Mouse (Mus musculus) retina, postnatal 1 day (tissue): Measurements from ENCODE around the gene Dmkn.
"Not testable (repeated sequence)": the region's sequence is repeated elsewhere in the genome, so short reads cannot be mapped to it uniquely, and the experiment has no call there.

Experiments used
- DNase-seq: peaks from one replicate; pipeline ENCODE4 v3.0.0-alpha.2; 2012

Dmkn gene

DNA sequence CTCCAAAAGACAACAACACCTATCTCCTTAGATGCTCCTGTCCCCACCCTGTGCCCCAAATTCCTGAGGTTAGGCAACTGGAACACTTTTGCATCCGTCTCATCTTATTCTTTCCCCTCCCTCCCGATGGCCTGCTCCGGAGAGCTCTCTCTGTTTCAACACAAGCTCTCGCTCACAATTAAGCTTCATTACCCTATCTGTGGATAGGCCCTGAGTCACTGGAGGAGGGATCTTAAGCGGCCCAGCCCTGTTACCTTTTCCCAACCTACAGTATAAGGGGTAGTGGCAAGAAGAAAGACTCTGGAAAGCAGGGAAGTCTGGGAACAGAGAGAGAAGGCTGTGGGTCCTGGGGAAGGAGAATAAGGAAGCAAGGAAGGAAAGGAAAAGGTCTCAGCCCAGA is at the start of gene Dmkn:
Gene Dmkn, plus strand, starts transcription at position 301 of the 400 bp plus-strand sequence.
- no peak for DNase-seq

DNA sequence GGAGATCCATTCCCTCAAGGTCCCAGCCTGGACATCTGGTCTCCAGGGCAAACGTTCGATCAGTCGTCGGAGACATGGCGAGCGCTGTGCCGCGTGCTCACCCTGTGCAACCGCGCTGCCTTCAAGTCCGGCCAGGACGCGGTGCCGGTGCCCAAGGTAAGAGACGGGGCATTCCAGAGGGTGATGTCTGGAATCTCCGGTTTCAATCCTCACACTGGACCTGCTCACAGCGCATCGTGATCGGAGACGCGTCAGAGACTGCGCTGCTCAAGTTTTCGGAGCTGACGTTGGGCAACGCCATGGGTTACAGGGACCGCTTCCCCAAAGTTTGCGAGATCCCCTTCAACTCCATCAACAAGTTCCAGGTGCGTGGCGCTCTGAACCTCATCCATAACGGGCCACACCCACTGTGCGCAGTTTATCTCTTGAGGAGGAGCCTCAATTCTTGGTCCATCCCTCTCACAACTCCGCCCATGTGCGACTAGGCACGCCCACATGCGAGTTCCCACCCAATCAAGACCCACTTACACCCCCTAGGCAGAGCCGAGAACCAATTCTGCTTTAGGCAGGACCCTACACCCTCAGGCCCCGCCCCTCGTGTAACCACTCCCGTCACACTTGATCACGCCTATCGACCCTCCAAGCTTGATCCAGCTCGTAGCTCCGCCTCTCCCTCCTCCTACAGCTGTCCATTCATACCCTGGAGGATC is 46.4 kb upstream of the Dmkn start:
- DNase-seq: peak; percentile 94

DNA sequence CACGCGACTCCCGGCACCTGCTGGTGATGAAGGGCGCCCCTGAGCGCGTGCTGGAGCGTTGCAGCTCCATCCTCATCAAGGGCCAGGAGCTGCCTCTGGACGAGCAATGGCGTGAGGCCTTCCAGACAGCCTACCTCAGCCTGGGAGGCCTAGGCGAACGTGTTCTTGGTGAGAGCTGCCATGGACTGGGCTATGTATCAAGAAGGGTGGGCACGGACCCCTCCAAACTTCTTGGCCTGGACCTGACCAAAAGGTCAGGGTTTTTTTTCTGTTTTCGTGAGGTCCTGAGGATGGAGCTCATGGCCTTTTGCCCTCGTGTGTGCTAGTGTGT is 45.9 kb upstream of the Dmkn start:
- DNase-seq: no peak

DNA sequence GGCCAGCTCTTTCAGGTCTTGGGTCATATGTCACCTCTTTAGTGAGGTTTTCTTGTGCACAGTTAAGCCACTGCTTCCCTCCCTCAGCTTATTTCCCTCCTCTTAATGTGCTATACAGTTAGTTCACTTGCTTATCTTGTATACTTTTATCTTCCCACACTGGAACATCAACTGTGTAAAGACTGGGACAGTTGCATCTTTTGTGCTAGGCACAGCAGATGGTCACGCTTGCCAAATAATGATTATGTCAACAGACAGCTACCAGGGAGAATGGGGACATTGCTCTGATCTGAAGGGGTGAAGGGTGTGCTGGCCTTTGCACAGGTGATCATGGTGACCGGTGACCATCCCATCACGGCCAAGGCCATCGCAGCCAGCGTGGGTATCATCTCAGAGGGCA is 43.9 kb upstream of the Dmkn start:
- no peak for DNase-seq

DNA sequence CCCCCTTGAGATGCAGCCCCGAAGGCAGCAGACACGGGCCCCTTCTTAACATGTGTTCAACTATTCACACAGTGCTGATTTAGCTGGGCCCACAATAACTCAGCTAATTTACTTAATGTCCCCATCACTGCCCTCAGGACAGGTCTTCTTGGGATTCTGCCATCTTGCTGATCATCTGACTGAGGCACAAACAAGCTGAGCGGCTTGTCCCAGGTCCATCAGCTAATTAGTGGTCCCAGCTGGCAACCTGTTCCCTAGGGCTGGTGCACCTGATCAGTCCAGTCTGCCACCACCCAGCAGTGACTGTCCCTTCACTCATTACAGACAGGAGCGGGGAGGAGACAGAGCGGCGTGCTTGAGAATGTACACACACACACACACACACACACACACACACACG is 42.3 kb upstream of the Dmkn start:
- peak; percentile 31 for DNase-seq

DNA sequence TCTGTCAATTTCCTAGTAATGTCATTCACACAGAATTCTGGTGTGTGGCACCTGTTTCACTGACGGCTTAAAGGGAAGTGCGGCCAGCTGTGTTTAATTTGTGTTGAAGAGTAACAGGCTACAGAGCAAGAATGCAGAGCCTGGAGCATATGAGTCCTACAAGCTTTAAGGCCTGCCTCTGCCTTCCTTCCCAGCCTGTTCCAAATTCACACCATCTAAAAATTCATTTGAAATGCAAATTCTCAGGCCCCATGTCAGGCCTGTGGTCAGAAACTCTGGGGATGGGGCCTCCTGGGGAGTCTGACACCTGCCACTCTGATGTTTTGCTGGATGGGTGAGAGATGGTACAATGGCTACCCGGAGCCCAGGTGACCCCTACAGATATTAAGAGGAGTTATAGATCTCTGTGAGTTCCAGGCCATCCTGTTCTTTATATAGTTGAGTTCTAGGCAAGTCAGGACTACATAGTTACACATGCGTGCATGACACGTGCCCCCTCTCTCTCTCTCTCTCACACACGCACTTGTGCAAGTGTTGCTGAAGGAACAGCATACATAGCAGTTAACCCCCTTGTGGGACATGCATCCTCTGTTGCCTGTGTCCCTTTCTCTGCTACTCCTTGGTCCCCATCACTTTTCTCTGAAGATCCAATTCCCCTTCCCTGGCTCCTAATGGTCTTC is 40.1 kb upstream of the Dmkn start:
- no peak for DNase-seq

DNA sequence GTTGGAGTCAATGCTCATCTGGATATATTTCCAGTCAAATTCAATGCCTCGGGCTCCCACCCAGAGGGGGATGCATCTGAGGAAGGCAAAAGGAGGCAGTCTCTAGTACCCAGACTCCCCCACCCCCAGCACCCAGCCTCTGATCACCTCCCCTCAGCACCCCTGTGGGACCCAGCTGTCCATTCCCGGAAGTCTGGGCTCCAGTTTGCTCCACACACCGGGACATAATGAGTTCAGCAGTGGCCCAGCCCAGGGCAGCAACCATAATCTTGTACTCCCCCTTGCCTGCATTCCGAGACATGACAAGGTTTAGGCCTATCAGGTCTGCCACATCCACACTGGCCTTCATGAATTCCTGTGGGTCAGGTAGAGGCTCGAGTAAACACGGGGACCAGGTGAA is 35.3 kb upstream of the Dmkn start:
- no peak for DNase-seq

DNA sequence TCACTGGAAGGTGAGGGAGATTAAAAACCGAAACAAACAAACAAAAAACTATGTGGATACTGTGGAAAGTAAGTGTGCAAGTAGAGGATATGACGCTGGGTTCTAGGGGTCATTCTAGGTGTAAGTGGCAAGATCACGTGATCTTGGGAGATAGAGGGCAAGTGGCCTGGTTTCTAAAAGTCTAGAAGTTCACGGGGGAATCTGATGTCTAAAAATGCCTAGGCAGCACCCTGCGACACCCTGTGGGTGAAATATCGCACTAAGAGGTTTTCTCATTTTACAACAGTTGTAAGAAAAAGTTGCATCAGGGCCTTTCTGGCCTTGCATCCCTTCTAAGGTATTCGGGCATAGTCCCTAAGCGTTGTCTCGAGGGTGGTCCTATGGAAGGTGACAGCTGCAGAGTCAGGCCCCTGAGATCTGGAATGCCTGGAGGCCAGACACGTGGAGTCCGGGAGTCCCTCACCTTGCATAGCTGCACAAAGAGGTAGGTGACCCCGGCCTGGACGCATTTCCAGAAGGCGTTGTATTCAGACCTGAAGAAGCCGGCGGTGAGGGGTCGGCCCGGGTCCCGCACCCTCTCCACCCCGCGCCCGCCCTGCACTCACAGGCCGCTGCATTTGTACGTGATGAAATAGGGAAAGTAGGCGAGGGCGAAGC is 34.7 kb upstream of the Dmkn start:
- no peak for DNase-seq

DNA sequence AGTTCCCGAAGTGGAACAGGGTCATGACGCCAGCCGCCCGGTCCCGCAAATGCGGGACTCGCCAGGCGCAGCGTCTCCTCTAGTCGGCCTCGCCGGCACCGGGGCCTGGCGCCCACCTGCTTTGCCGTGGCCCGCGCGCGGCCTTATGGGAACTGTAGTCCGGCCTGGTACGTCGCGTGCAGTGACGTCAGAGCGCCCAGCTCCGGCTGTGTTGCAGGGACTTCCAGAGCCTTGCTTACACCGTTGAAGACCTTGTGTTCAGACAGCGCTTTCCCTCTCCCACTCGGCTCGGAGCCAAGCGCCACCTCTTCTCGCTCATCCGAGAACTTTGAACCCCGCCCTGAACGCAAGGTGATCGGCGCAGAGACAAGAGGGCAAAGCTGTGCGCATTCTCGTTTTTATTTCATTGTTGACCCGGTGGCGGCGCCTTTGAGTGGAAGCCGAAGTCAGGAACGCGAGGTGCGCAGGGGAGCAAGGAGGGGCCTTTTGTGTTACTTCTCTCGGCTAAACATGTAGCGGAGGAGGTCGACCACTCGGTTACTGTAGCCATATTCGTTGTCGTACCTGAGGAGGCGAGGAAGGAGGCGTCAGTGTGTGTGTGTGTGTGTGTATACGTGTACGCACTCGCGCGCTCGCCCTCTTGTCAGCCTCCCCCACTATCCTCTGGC is 34.0 kb upstream of the Dmkn start, which contains the start of gene Tmem147:
Gene Tmem147, minus strand, starts transcription at position 145 of the 668 bp plus-strand sequence.
- peak; percentile 96 for DNase-seq

DNA sequence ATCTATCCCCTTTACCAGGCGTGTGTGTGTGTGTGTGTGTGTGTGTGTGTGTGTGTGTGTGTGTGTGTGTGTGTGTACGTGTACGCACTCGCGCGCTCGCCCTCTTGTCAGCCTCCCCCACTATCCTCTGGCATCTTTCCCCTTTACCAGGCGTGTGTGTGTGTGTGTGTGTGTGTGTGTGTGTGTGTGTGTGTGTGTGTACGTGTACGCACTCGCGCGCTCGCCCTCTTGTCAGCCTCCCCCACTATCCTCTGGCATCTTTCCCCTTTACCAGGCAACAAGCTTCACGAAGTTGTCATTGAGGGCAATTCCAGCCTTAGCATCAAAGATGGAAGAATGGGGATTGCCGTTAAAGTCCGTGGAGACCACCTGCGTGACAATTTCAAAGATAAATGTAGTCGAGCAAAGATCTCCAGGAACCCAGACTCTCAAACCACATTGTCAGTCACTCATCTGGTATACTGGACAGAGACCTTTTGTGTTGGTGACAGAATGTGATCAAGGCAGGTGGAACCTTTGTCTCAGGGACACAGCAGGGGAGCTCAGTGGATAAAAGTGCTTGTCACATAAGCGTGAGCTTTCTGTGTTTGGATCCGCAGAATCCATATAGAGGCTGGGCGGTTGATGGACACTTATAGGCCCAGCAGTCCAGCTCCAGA is 33.4 kb upstream of the Dmkn start:
- peak; percentile 23 for DNase-seq

DNA sequence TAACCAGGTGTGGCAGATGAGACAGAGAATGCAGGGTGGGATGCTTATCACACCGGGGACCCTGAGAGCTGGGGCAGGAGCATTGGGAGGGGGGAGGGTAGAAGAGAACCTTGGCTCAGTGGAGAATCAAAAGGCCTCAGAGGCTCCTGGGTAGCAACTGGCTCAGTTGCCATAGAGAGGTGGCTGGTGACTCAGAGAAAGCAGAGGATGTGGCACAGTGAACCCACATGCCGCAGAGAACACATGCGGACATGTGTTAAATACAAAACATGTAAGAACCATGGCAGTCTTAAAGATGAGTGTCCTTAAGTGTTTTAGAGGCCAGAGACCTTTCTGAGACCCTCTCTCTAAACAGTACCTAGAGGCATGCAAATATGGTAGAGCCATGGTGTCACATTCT is 27.3 kb upstream of the Dmkn start:
- DNase-seq: no peak

DNA sequence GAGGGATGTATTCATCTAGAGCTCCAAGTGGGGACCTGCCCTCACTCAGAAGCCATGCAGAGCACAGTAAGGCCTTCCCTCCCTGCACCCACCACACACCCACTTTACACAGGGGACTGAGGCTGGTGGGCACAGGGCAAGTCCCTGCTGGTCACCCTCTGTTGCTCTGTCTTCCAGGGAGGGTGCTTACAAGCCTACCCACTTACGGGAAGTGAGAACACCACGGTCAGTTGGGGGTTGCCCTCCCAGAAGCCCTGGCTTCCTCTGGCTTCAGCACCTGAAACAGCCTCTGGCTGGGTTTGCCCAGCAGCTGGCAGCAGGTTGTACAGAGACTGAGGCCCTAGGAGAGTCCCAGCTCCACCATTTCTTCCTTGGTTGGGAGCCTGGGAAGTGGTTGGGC is 21.0 kb upstream of the Dmkn start:
- not testable (repeated sequence) for DNase-seq

DNA sequence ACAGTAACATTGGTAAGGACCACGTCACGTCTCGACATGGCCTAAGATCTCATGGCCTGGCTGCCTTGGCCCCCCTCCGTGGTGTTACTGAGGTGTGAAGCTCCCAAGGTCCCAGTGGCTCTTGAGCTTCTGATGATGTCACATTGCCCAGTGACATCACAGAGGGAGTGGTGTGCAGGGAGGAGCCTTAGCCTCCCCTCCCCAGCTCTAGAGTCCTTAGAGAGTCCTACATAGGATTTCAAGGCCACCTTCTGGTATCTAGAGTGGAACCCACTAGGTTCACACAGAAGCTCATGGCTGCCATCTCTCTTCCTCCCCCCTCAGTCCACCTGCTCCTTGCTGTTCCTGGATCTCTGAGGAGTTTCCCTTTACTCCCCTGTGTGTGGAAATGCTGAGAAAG is 19.9 kb upstream of the Dmkn start, which contains the start of gene Gapdhs:
Gene Gapdhs, minus strand, starts transcription at position 65 of the 400 bp plus-strand sequence.
- not testable (repeated sequence) for DNase-seq

DNA sequence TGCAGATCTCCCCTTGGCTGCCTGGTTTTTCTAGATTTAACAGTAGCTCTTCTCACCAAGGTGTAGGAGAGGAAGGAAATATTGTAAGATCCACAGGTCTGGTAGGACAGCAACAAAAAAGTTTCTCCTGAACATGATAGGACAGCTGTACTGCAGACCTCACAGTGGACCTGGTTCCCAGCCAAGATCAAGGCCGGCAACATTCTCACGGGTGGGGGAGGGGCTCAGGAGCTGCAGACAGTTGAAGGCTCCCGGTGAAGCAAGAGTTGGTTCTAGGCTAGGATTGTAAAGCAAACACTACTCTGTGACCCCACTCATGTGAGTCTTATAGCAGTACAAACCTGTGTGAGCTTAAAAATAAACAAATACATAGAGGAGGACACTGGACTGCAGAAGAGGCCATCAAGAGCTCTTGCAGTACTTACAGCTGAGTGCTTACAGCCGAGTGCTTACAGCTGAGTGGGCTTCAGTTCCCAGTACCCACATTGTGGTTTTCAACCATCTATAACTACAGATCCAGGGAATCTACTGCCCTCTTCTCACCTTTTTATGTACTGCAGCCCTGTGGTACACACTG is 19.4 kb upstream of the Dmkn start:
- peak; percentile 45 for DNase-seq

DNA sequence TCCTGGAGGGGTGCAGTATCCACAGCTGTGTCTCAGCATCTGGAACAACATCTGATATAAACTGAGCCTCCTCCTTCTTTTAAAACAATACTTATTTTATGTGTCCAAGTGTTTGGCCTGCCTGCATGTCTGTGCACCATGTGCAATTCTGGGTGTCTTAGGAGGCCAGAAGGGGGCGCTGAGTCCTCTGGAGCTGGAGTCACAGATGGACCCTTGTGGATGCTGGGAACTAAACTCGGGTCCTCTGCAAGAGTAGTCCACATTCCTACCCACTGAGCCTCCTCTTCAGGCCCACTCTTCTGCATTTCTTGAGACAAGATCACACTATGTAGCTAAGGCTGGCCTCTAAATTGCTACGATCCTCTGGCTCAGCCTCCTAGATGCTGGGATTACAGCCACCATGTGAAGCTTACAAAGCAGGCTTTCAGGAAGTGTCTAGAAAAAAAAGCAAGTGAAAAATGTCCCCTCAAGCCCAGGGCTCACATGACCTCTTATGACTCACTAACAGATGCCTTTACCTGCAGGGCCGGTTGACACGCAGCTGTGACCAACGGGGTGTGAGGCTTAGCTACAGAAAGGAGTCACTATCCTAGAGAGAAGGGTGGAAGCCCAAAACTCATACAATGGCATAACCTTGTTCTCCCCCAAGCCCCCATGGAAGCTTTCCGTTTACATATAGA is 15.9 kb upstream of the Dmkn start:
- DNase-seq: no peak

DNA sequence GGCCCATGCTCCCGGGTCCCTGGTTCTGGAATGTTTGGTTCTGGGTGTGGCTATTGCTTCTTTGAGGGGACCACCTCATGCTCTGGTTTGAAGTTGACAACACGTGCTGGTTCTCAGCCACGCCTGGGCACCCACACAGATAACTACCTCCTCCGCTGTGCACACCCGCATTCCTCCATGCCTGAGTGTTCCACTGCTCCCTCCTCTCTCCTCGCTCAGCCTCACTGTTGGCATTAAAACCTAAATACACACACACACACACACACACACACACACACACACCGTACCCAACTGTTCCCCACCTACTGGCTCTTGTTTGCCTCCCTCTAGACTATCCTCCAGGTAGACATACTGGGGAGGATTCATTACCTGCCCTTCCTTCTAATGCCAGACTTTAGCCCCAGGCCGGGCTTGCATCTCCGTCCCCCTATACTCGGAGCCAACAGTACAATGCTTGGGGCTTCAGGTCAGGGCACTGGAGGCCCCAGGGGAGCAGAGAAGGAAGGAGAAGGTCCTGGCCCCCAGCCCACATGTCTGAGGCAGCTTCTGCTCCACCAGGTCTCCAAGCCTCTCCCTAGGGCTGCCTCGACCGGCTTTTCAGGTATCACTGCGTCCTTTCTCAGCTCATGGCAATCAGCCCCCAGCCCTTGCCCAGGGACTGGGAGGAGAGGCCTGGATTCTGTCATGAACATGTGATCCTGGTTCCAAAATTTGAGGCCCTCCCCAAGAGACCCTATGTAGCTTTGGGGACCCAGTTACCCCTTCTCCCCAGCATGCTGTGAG is 13.5 kb upstream of the Dmkn start:
- no peak for DNase-seq

DNA sequence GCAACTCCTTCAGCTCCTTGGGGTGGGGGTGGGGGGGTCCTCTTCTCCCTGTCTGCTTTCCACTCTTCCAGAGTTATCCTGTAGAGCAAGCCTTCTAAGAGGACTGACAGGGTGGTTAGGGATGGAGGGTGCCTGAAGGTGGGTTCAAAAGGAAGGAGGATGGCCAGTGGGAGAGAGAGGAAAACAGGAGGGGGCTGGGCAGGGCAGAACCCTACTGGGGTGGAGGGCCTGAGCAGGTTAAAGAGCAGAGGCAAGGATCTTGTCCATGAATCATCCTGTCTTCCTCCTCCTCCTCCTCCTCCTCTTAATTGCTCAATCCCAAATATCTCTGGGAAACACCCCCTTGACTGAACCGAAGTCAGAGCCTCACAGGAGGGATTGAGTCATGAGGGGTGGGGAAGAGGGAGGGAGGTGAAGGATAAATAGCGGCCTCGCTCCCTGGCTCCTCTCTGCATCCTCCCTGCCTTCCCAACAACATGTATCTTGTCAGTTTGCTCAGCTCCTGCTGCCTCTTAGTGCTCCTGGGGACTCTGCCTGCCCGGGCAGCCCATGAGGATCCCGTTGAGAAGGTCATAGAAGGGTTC is 12.4 kb upstream of the Dmkn start, which contains the start of gene Sbsn:
Gene Sbsn, plus strand, starts transcription at position 386 of the 584 bp plus-strand sequence.
- no peak for DNase-seq

DNA sequence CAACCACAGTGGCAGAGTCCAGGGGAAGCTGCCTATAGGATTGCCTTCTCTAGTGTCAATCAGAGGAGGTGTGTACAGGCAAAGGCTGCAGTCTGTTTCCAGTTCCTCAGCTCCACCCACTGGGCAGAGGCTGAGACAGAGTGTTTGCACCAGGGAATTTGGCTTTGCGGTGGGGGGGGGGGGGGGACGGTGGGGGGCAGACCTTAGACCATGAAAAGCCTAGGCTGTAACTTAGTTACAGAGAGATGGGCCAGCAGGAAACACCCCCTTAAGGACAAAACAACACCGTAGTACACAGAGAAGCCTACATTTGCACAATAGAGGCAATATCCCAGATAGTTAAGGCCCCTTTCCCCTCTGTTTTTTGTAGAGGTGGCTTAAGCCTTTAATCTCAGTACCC is 6.6 kb upstream of the Dmkn start:
- DNase-seq: no peak

DNA sequence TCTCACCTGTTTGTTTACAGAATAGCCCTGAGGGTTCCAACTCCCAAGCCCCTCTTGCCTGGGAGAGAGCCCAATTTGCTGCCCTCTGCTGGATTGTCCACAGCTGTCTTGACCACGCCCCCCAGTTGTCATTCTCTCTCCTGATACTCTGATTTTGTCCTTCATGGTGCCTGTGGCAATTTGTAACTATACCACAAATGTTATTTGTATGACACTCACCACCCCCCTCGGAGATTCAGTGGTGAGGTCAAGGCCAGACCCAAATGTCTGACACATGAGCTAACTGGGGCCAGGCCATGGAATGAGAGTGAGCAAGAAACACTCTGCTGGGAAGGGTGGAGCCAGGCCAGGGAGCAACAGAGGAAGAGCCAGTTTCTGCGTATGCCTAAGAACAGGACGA is 4.7 kb upstream of the Dmkn start:
- peak; percentile 64 for DNase-seq

DNA sequence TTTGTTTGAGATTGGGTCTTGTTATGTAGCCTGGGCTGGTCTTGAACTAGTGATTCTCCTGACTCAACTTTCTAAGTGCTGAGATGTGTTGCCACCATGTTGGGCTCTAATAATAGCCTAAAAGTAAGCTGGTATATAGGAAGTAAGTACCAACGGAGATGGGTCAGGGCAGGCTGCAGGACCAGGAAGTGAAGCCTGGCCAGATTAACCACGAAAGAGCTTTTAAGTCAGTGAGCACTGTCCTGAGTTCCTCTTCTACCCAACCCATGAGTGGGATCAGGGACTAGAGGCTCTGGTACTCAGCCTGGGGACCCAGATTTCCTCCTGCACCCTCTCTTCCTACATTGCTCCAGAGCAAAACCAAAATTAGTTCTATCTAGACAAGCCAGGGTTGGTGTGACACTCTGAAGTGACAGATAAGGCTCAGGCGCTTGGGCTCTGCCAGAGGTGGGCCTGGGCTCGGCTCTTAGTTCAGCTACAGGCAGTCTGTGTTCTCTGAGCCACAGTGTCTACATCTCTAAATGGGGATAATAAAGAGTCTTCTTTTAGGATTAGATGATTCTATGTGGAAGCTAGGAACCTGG is 1.7 kb upstream of the Dmkn start:
- DNase-seq: no peak
